Mouse (Mus musculus) heart, postnatal 0 days (tissue): ENCODE results near the gene Tmem135. TPM values are rescaled to one million over a fixed set of nuclear protein-coding genes. Genes with fewer than 3 reads are reported as not detected.

Experiments
- ATAC-seq: fragments of 200-750 bp; cut with Nextera tagmentation; 2 replicates; pipeline ENCODE4 v1.8.0; 2017; ENCODE audit warnings: low read depth, moderate number of reproducible peaks, moderate library complexity; ENCODE audit not compliant: insufficient read depth
- DNase-seq: peaks from one replicate; pipeline ENCODE4 v3.0.0-alpha.2; 2016; ENCODE audit warnings: low spot score
- H3K27ac ChIP-seq: fragments of 300-500 bp; sonication (generic); 2 replicates; pipeline ENCODE4 v1.5.1; 2014; ENCODE audit warnings: low read depth, mild to moderate bottlenecking
- H3K27me3 ChIP-seq: fragments of 300-500 bp; sonication (generic); 2 replicates; pipeline ENCODE4 v1.6.1; 2014; ENCODE audit warnings: low read length, mixed read lengths; ENCODE audit not compliant: control insufficient read depth, insufficient read depth
- H3K36me3 ChIP-seq: fragments of 300-500 bp; sonication (generic); replicated peaks from 2 replicates; pipeline ENCODE4 v1.6.1; 2014; ENCODE audit warnings: low read length, mixed read lengths; ENCODE audit not compliant: control insufficient read depth, insufficient read depth
- H3K4me1 ChIP-seq: fragments of 300-500 bp; sonication (generic); 2 replicates; pipeline ENCODE4 v1.6.1; 2014; ENCODE audit warnings: antibody characterized with exemption; ENCODE audit not compliant: control insufficient read depth, insufficient read depth
- H3K4me2 ChIP-seq: fragments of 300-500 bp; sonication (generic); 2 replicates; pipeline ENCODE4 v1.6.1; 2014; ENCODE audit warnings: low read depth, mild to moderate bottlenecking, low read length, moderate library complexity
- H3K4me3 ChIP-seq: fragments of 300-500 bp; sonication (generic); 2 replicates; pipeline ENCODE4 v1.5.1; 2014; ENCODE audit warnings: low read depth, low read length
- H3K9ac ChIP-seq: fragments of 300-500 bp; sonication (generic); replicated peaks from 2 replicates; pipeline ENCODE4 v1.6.1; 2014; ENCODE audit warnings: low read depth, low read length, mixed read lengths
- H3K9me3 ChIP-seq: fragments of 300-500 bp; sonication (generic); replicated peaks from 2 replicates; pipeline ENCODE4 v1.6.1; 2016; ENCODE audit warnings: low read length; ENCODE audit not compliant: control insufficient read depth
- CTCF ChIP-seq: IDR thresholded peaks from 2 replicates; pipeline ENCODE4 v1.5.1; 2016; ENCODE audit warnings: antibody characterized with exemption, control low read depth, low read depth
- EP300 ChIP-seq: IDR thresholded peaks from 2 replicates; pipeline ENCODE4 v1.6.1; 2016; ENCODE audit warnings: antibody characterized with exemption, low read depth
- WGBS: fragments of 180-500 bp; shearing (Covaris S2); extraction: QIAGEN DNeasy Blood & Tissue Kit; methylation state at CpG from one replicate; pipeline ENCODE4 v1.1.7; 2014; 5-methylcytosine and 5-hydroxymethylcytosine counted together
- polyA plus RNA-seq: library from polyadenylated mRNA; unstranded; fragments of >200 nt; fragmentation: Nextera tagmentation; extraction: Ambion mirVana; gene quantifications from 2 replicates; pipeline ENCODE4 v1.2.1, GENCODE M21; 2015
- total RNA-seq: library from RNA; depleted of rRNA; stranded (reverse); fragments of >200 nt; gene quantifications from 2 replicates; pipeline ENCODE4 v1.2.3, GENCODE M21; 2014; ENCODE audit warnings: low replicate concordance

The Tmem135 gene
- total and polyA plus RNA-seq, 2 experiments from 2014 or later: 31.6 to 70.6 TPM

DNA sequence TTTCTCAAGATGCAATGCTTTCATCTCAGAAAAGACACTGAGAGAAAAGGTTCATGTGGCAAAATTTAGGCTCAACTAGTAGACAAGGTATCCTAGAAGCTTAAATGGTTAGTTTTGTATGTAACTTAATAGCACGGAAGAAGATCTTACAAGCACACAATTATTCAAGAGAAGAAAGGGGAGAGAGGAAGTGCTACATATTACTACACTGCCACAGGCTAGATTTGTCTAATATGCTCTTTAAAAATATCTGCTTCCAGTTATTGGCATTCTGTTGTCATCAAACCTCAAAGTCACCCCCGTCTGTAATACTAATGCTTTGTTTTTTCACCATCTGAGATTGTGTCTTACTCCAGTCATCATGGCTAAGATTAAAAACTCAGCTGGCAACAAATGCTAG is 167.4 kb downstream of the Tmem135 start:
- H3K27ac ChIP-seq: no peak overlapping the region
- DNase-seq: no peak
- H3K27me3 ChIP-seq: no peaks in the 10 kb centered on the region
- 74% methylated on average over 2 of the region's 2 CpGs for WGBS
- no peaks in the 10 kb centered on the region for H3K9me3 ChIP-seq
- H3K4me3 ChIP-seq: no peak overlapping the region
- H3K9ac ChIP-seq: no peak overlapping the region
- no peaks in the 10 kb centered on the region for H3K4me1 ChIP-seq
- H3K4me2 ChIP-seq: no peak overlapping the region
- ATAC-seq: no peak
- no peaks in the 10 kb centered on the region for H3K36me3 ChIP-seq
- TF ChIP-seq CTCF (no peak), EP300 (no peak)

DNA sequence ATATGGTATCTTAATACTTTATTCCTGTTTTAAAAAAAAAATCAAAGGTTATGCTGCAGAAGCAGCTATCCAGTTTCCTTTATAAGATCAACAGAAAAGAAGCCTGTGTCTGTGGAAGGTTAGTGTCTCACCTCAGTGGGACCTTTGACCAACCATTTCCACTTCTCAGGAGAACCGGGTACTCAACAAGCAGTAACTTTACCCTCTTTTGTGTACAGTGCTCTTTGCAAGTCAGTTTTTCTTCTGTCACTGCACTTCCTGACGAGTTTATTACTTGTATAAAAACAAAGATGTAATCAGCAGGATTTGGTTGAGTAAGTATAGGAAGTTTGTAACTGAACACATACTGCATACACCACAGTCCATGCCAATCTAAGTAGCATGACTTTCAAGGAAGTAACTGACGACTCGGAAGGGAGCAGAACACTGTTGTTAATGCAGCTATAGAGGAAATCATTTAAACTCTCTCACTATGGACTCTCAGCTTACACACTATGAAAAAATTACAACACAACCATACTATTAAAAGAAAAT is 168.0 kb downstream of the Tmem135 start:
- no peak for ATAC-seq
- 60% methylated on average over 4 of the region's 4 CpGs for WGBS
- Histone ChIP-seq H3K4me1 (no peaks in the 10 kb centered on the region), H3K36me3 (no peaks in the 10 kb centered on the region), H3K27me3 (no peaks in the 10 kb centered on the region), H3K4me2 (no peak overlapping the region), H3K9ac (no peak overlapping the region), H3K4me3 (no peak overlapping the region), H3K27ac (no peak overlapping the region), H3K9me3 (no peaks in the 10 kb centered on the region)
- no peak for DNase-seq
- TF ChIP-seq CTCF: no peak
- no peak for TF ChIP-seq EP300

DNA sequence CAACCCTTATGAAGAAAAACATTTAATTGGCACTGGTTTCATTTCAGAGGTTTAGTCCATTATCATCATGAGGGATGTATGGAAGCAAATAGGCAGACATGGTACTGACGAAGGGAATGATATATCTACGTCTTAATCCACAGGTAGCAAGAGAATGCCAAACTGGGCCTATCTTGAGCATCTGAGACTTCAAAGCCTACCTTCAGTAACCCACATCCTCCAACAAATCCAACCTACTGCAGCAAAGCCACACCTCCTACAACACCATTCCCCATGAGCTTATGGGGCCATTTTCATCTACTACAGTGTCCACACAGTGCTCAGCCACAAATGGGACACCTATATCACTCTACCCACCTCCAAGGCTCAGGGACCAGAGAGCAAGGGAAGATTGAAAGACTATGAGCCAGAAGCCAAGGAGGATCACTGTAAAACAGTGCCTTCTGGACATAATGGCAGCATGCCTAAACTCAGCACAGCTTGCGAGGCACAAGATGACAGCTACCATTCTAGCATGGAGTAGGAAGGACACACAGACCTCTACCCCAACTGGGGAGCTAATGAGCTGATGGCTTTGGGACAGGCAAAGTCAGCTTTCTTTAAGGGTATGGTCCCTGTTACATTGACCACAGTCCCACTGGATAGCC is 171.4 kb downstream of the Tmem135 start:
- TF ChIP-seq CTCF (no peak), EP300 (no peak)
- no peaks in the 10 kb centered on the region for H3K9me3 ChIP-seq
- H3K9ac ChIP-seq: no peak overlapping the region
- DNase-seq: no peak
- no peaks in the 10 kb centered on the region for H3K4me1 ChIP-seq
- ATAC-seq: no peak
- H3K36me3 ChIP-seq: no peaks in the 10 kb centered on the region
- H3K27ac ChIP-seq: no peak overlapping the region
- H3K4me2 ChIP-seq: no peak overlapping the region
- 89% methylated on average over 3 of the region's 3 CpGs for WGBS
- H3K4me3 ChIP-seq: no peak overlapping the region
- no peaks in the 10 kb centered on the region for H3K27me3 ChIP-seq

DNA sequence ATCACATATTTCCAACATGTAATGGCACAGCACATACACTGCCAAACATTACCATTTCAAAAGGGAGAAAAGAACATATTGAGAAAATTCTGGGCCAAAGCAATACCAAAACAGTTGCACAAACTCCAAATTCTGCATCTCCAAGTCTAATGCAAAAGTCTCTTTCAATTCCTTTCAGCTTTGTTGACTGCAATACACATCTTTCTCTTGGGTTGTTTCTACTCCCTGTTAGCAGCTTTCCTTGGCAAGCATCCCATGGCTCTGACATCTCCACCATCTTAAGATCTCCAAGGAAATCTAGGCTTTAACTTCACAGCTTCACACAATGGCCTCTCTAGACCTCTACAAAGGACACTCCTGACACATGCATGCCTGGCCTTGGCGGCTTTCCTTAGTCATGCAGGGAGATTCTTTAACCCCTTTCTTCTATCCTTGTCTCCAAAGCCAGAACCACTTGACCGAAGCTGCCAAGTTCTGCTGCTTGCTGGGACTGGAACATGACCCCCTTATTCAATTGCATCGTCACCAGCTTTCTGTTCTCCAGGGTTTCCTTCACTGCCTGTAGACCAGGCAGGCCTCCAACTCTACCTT is 172.7 kb downstream of the Tmem135 start:
- no peaks in the 10 kb centered on the region for H3K4me1 ChIP-seq
- DNase-seq (no peak), ATAC-seq (no peak)
- H3K27me3 ChIP-seq: no peaks in the 10 kb centered on the region
- no peak overlapping the region for H3K4me2 ChIP-seq
- no peak overlapping the region for H3K9ac ChIP-seq
- TF ChIP-seq EP300 (no peak), CTCF (no peak)
- no peaks in the 10 kb centered on the region for H3K9me3 ChIP-seq
- no peak overlapping the region for H3K27ac ChIP-seq
- 72% methylated on average over 3 of the region's 3 CpGs for WGBS
- no peak overlapping the region for H3K4me3 ChIP-seq
- no peaks in the 10 kb centered on the region for H3K36me3 ChIP-seq

DNA sequence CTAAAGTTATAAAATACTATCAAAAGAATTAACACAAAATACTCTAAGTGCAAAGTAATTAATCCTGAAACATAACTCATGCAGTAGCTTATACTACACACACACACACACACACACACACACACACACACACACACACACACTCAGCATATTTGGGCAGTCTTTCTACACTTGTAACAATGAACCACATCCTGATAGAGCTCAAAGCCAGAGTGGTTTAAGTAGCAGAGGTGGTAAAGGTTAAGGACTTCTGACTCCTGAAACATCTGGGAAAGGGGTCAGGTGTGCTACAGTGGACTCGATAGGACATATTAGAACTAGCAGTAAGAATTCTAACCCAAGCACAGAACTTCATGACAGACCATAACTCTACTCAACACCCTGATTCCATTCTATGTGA is 181.4 kb downstream of the Tmem135 start:
- H3K4me1 ChIP-seq: no peaks in the 10 kb centered on the region
- DNase-seq (no peak), ATAC-seq (no peak)
- no peaks in the 10 kb centered on the region for H3K9me3 ChIP-seq
- no peaks in the 10 kb centered on the region for H3K36me3 ChIP-seq
- H3K27ac ChIP-seq: no peak overlapping the region
- TF ChIP-seq EP300: no peak
- TF ChIP-seq CTCF: no peak
- H3K4me2 ChIP-seq: no peak overlapping the region
- no peak overlapping the region for H3K9ac ChIP-seq
- no peaks in the 10 kb centered on the region for H3K27me3 ChIP-seq
- H3K4me3 ChIP-seq: no peak overlapping the region
- 70% methylated on average over 1 of the region's 1 CpGs for WGBS
